Comparison of ENCODE assay signal across 21 mouse cellular contexts in the genomic region with DNA sequence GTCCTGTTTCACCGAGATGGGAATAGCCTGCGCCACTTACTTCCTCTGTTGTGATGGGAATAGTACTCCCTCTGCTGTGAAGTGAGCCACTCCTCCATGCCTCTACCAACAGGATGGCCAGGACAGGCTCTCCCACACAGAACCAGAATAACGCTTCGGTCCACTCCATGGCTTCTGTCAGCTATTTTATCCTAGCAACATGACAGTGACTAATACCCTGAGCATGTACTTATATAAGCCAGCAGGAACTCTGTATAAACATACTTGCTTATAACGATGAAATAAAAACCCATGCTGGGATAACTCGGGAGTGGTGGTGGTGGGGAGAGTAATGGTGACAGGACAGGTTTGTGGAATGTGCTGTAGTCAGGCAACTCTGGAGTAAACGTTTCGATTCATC. TPM values are rescaled to one million over a fixed set of nuclear protein-coding genes. Genes with fewer than 3 reads are reported as not detected.
A peak's percentile ranks its signal among the peaks of the same experiment; 100 is the strongest.
DNase-seq lines count a peak whose midpoint lies in the region; ATAC-seq and TF ChIP-seq lines count a peak whose summit lies in the region.
"Had no signal": no experiment of that assay in that cellular context is flagged by ENCODE, and none has a peak within 500 bp of the region (broad histone marks: within the 10 kb centered on the region; RNA-seq: fewer than 3 reads in every experiment).

No protein-coding gene starts in this region.

- peak; percentile 59; the same call in 1 of the 2 replicates for ATAC-seq in kidney, embryonic 16.5 days (ENCODE audit: low FRiP score, low TSS enrichment)
- 0 out of 2 replicates have a peak, but pooled peaks have one; percentile 33 for ATAC-seq in intestine, embryonic 16.5 days
- no peak for ATAC-seq in midbrain, postnatal 0 days (ENCODE audit: low FRiP score)
- ATAC-seq: forebrain, embryonic 15.5 days; liver, embryonic 12.5 days had no signal

- no peak for TF ChIP-seq CTCF in midbrain, postnatal 0 days (IDR thresholded peaks at IDR 0.05)

- no peak overlapping the region for H3K9ac ChIP-seq in kidney, embryonic 16.5 days (replicated peaks; ENCODE audit: low read length)
- H3K9ac ChIP-seq in intestine, embryonic 16.5 days (ENCODE audit: low read depth, low read length) = no peak overlapping the region
- no peak overlapping the region for H3K9ac ChIP-seq in midbrain, postnatal 0 days (replicated peaks; ENCODE audit: low read length, poor library complexity, severe bottlenecking)
- H3K9ac ChIP-seq: forebrain, embryonic 15.5 days; heart, embryonic 15.5 days; liver, embryonic 12.5 days; neural tube, embryonic 13.5 days had no signal

- H3K4me3 ChIP-seq in kidney, embryonic 16.5 days (ENCODE audit: low read length) = no peak overlapping the region
- no peak overlapping the region for H3K4me3 ChIP-seq in intestine, embryonic 16.5 days (ENCODE audit: low read length)
- H3K4me3 ChIP-seq in midbrain, postnatal 0 days (ENCODE audit: low read depth, low read length) = no peak overlapping the region
- H3K4me3 ChIP-seq: erythroblast, embryonic 14.5 days; forebrain, embryonic 15.5 days; heart, embryonic 15.5 days; limb, embryonic 10.5 days; liver, embryonic 12.5 days; neural tube, embryonic 13.5 days had no signal

- no peaks in the 10 kb centered on the region for H3K36me3 ChIP-seq in kidney, embryonic 16.5 days (ENCODE audit: insufficient read depth, low read length)
- H3K36me3 ChIP-seq in intestine, embryonic 16.5 days (ENCODE audit: control insufficient read depth, insufficient read depth, low read length) = no peaks in the 10 kb centered on the region
- no peaks in the 10 kb centered on the region for H3K36me3 ChIP-seq in midbrain, postnatal 0 days (ENCODE audit: insufficient read depth, low read length)
- H3K36me3 ChIP-seq: forebrain, embryonic 15.5 days; heart, embryonic 15.5 days; limb, embryonic 10.5 days; liver, embryonic 12.5 days; neural tube, embryonic 13.5 days had no signal

- no peak overlapping the region for H3K4me2 ChIP-seq in kidney, embryonic 16.5 days (replicated peaks; ENCODE audit: low read depth, low read length)
- no peak overlapping the region for H3K4me2 ChIP-seq in intestine, embryonic 16.5 days (ENCODE audit: low read depth, low read length)
- no peak overlapping the region for H3K4me2 ChIP-seq in midbrain, postnatal 0 days (ENCODE audit: low read depth, low read length, poor library complexity, severe bottlenecking)
- H3K4me2 ChIP-seq: forebrain, embryonic 15.5 days; heart, embryonic 15.5 days; liver, embryonic 12.5 days; neural tube, embryonic 13.5 days had no signal

- 38% methylated on average over 8 of the region's 8 CpGs for WGBS in kidney, embryonic 16.5 days
- WGBS in intestine, embryonic 16.5 days = 43% methylated on average over 8 of the region's 8 CpGs
- WGBS in midbrain, postnatal 0 days = 81% methylated on average over 8 of the region's 8 CpGs

- DNase-seq in kidney, postnatal 36 days = no peak
- DNase-seq in right cerebral cortex, postnatal 36 days (ENCODE audit: low spot score in 2 of 2) = peak; percentile 10 to 14
- DNase-seq in right cerebral cortex, postnatal 14 days = no peak
- no peak for DNase-seq in spleen, postnatal 10 days (ENCODE audit: low spot score in 2 of 2)
- DNase-seq in midbrain, postnatal 0 days (ENCODE audit: low spot score) = no peak
- DNase-seq: cerebellum, postnatal 25 days; kidney, adult 8-10 months; layer of hippocampus, adult 9-11 months; thymus, adult 18-20 months had no signal

- no peaks in the 10 kb centered on the region for H3K27me3 ChIP-seq in kidney, embryonic 16.5 days (ENCODE audit: insufficient read depth, low read length)
- no peaks in the 10 kb centered on the region for H3K27me3 ChIP-seq in intestine, embryonic 16.5 days (replicated peaks; ENCODE audit: control insufficient read depth, insufficient read depth, low read length)
- H3K27me3 ChIP-seq in midbrain, postnatal 0 days (ENCODE audit: insufficient read depth, low read length) = no peaks in the 10 kb centered on the region
- H3K27me3 ChIP-seq: forebrain, embryonic 15.5 days; neural tube, embryonic 13.5 days had no signal

- H3K9me3 ChIP-seq in kidney, embryonic 16.5 days (ENCODE audit: low read length) = no peaks in the 10 kb centered on the region
- H3K9me3 ChIP-seq in intestine, embryonic 16.5 days (ENCODE audit: control insufficient read depth, low read length) = no peaks in the 10 kb centered on the region
- H3K9me3 ChIP-seq in midbrain, postnatal 0 days (ENCODE audit: low read length) = no peaks in the 10 kb centered on the region
- H3K9me3 ChIP-seq: forebrain, embryonic 15.5 days; heart, embryonic 15.5 days; limb, embryonic 10.5 days; liver, embryonic 12.5 days; neural tube, embryonic 13.5 days had no signal

- H3K4me1 ChIP-seq in kidney, embryonic 16.5 days (ENCODE audit: insufficient read depth, low read length) = no peaks in the 10 kb centered on the region
- peaks cover 3% of the 10 kb centered on the region; the same call in 1 of the 2 replicates for H3K4me1 ChIP-seq in intestine, embryonic 16.5 days (ENCODE audit: control insufficient read depth, insufficient read depth, low read length)
- no peaks in the 10 kb centered on the region for H3K4me1 ChIP-seq in midbrain, postnatal 0 days (ENCODE audit: insufficient read depth, low read length)
- H3K4me1 ChIP-seq: forebrain, embryonic 15.5 days; liver, embryonic 12.5 days; neural tube, embryonic 13.5 days had no signal

- no peak overlapping the region for H3K27ac ChIP-seq in kidney, embryonic 16.5 days (ENCODE audit: low read length)
- H3K27ac ChIP-seq in intestine, embryonic 16.5 days (ENCODE audit: low read length) = no peak overlapping the region
- H3K27ac ChIP-seq in midbrain, postnatal 0 days (ENCODE audit: low read depth, low read length) = no peak overlapping the region
- H3K27ac ChIP-seq: forebrain, embryonic 15.5 days; heart, embryonic 15.5 days; limb, embryonic 10.5 days; liver, embryonic 12.5 days; neural tube, embryonic 13.5 days had no signal

RNA-seq across cellular contexts. Expression of a gene that starts 7.6 kb away (rescaled TPM):
- 0.28 and 0.34 TPM in 2 replicates for polyA plus RNA-seq in kidney, embryonic 16.5 days (2015; fragmentation: Nextera tagmentation; extraction: Ambion mirVana)
- 0.24 and 0.65 TPM in 2 replicates for polyA plus RNA-seq in intestine, embryonic 16.5 days (2015; fragmentation: Nextera tagmentation; extraction: Ambion mirVana)
- total RNA-seq in midbrain, postnatal 0 days (2014; rRNA removed) = not detected in 2 replicates
- polyA plus RNA-seq in midbrain, postnatal 0 days (2015; fragmentation: Nextera tagmentation; extraction: Ambion mirVana) = 0.21 and 0.23 TPM in 2 replicates
- total RNA-seq: CH12.LX; megakaryocyte-erythroid progenitor cell, adult 5-6 weeks had no signal
- polyA plus RNA-seq: erythroblast, embryonic 14.5 days; gonadal fat pad, adult 2 months; spleen, adult 2 months had no signal

RNA-seq across cellular contexts. Expression of a gene that starts 41.7 kb away (rescaled TPM):
- polyA plus RNA-seq in kidney, embryonic 16.5 days (2015; fragmentation: Nextera tagmentation; extraction: Ambion mirVana) = 51.9 and 52.1 TPM in 2 replicates
- polyA plus RNA-seq in intestine, embryonic 16.5 days (2015; fragmentation: Nextera tagmentation; extraction: Ambion mirVana) = 36.7 and 39.9 TPM in 2 replicates
- 23.9 and 31.0 TPM in 2 replicates for total RNA-seq in midbrain, postnatal 0 days (2014; rRNA removed)
- 33.8 and 35.1 TPM in 2 replicates for polyA plus RNA-seq in midbrain, postnatal 0 days (2015; fragmentation: Nextera tagmentation; extraction: Ambion mirVana)

RNA-seq across cellular contexts. Expression of a gene that starts 51.7 kb away (rescaled TPM):
- polyA plus RNA-seq in kidney, embryonic 16.5 days (2015; fragmentation: Nextera tagmentation; extraction: Ambion mirVana) = 27.2 and 27.5 TPM in 2 replicates
- polyA plus RNA-seq in intestine, embryonic 16.5 days (2015; fragmentation: Nextera tagmentation; extraction: Ambion mirVana) = 9.4 and 9.8 TPM in 2 replicates
- 16.8 and 17.3 TPM in 2 replicates for total RNA-seq in midbrain, postnatal 0 days (2014; rRNA removed)
- polyA plus RNA-seq in midbrain, postnatal 0 days (2015; fragmentation: Nextera tagmentation; extraction: Ambion mirVana) = 3.9 and 4.5 TPM in 2 replicates
- total RNA-seq: megakaryocyte-erythroid progenitor cell, adult 5-6 weeks had no signal
- polyA plus RNA-seq: erythroblast, embryonic 14.5 days had no signal

Comparison
In these comparisons a context has a peak if more than half of its experiments do, and no peak if none do; other contexts are left out.
1. DNase-seq: peak in right cerebral cortex, postnatal 36 days (2 of 2); none in kidney, postnatal 36 days (0 of 2), right cerebral cortex, postnatal 14 days (single experiment), spleen, postnatal 10 days (0 of 2) and midbrain, postnatal 0 days (single experiment).